Mouse (Mus musculus): ENCODE results near the gene Pla2g2c. TPM values are rescaled to one million over a fixed set of nuclear protein-coding genes. Genes with fewer than 3 reads are reported as not detected.

Gene Pla2g2c
- polyA plus RNA-seq, 1 experiment from 2014 or later = 0.53 TPM

GRCm38 (mm10) chr4:138711051-138711820, 13.4 kb upstream of the Pla2g2c start:
- no peak for ATAC-seq
- DNase-seq (ENCODE audit: low spot score) = no peak
- Histone ChIP-seq H3K4me2 (replicated peaks; ENCODE audit: low read depth, low read length) (no peak overlapping the region), H3K4me1 (ENCODE audit: insufficient read depth, low read depth, low read length) (no peaks in the 10 kb centered on the region), H3K4me3 (ENCODE audit: low read depth, low read length) (no peak overlapping the region), H3K9me3 (ENCODE audit: low read length) (no peaks in the 10 kb centered on the region), H3K27ac (ENCODE audit: low read length) (no peak overlapping the region), H3K9ac (replicated peaks; ENCODE audit: low read depth) (no peak overlapping the region), H3K36me3 (ENCODE audit: insufficient read depth, low read length) (no peaks in the 10 kb centered on the region), H3K27me3 (replicated peaks; ENCODE audit: insufficient read depth, low read length) (no peaks in the 10 kb centered on the region)
- TF ChIP-seq EP300 (IDR thresholded peaks at IDR 0.05) (no peak), CTCF (IDR thresholded peaks at IDR 0.05) (no peak)
- WGBS = 61% methylated on average over 17 of the region's 17 CpGs

GRCm38 (mm10) chr4:138712096-138712495, 12.5 kb upstream of the Pla2g2c start:
- WGBS = 65% methylated on average over 11 of the region's 11 CpGs

GRCm38 (mm10) chr4:138712621-138713020, 12.0 kb upstream of the Pla2g2c start:
- ATAC-seq (no peak), DNase-seq (ENCODE audit: low spot score) (no peak)
- H3K9me3 ChIP-seq (ENCODE audit: low read length) = no peaks in the 10 kb centered on the region
- no peak overlapping the region for H3K27ac ChIP-seq (ENCODE audit: low read length)
- H3K27me3 ChIP-seq (replicated peaks; ENCODE audit: insufficient read depth, low read length) = no peaks in the 10 kb centered on the region
- WGBS = 69% methylated on average over 8 of the region's 8 CpGs
- H3K9ac ChIP-seq (replicated peaks; ENCODE audit: low read depth) = no peak overlapping the region
- H3K4me1 ChIP-seq (ENCODE audit: insufficient read depth, low read depth, low read length) = no peaks in the 10 kb centered on the region
- H3K36me3 ChIP-seq (ENCODE audit: insufficient read depth, low read length) = no peaks in the 10 kb centered on the region
- TF ChIP-seq EP300 (IDR thresholded peaks at IDR 0.05) = no peak
- TF ChIP-seq CTCF (IDR thresholded peaks at IDR 0.05) = no peak
- H3K4me3 ChIP-seq (ENCODE audit: low read depth, low read length) = no peak overlapping the region
- H3K4me2 ChIP-seq (replicated peaks; ENCODE audit: low read depth, low read length) = no peak overlapping the region

More at GRCm38 (mm10) chr4:138712096-138712495, 12.5 kb upstream of the Pla2g2c start:
- no peak for DNase-seq (ENCODE audit: low spot score)
- no peak overlapping the region for H3K27ac ChIP-seq (ENCODE audit: low read length)
- H3K4me2 ChIP-seq (replicated peaks; ENCODE audit: low read depth, low read length) = no peak overlapping the region
- H3K9me3 ChIP-seq (ENCODE audit: low read length) = no peaks in the 10 kb centered on the region
- no peak overlapping the region for H3K4me3 ChIP-seq (ENCODE audit: low read depth, low read length)
- H3K36me3 ChIP-seq (ENCODE audit: insufficient read depth, low read length) = no peaks in the 10 kb centered on the region
- TF ChIP-seq EP300 (IDR thresholded peaks at IDR 0.05) = no peak
- TF ChIP-seq CTCF (IDR thresholded peaks at IDR 0.05) = no peak
- H3K27me3 ChIP-seq (replicated peaks; ENCODE audit: insufficient read depth, low read length) = no peaks in the 10 kb centered on the region
- H3K4me1 ChIP-seq (ENCODE audit: insufficient read depth, low read depth, low read length) = no peaks in the 10 kb centered on the region
- no peak overlapping the region for H3K9ac ChIP-seq (replicated peaks; ENCODE audit: low read depth)
- no peak for ATAC-seq

GRCm38 (mm10) chr4:138714186-138714585, 10.4 kb upstream of the Pla2g2c start:
- ATAC-seq = no peak
- no peak overlapping the region for H3K4me2 ChIP-seq (replicated peaks; ENCODE audit: low read depth, low read length)
- no peak overlapping the region for H3K4me3 ChIP-seq (ENCODE audit: low read depth, low read length)
- no peaks in the 10 kb centered on the region for H3K27me3 ChIP-seq (replicated peaks; ENCODE audit: insufficient read depth, low read length)
- no peaks in the 10 kb centered on the region for H3K4me1 ChIP-seq (ENCODE audit: insufficient read depth, low read depth, low read length)
- H3K36me3 ChIP-seq (ENCODE audit: insufficient read depth, low read length) = no peaks in the 10 kb centered on the region
- no peak overlapping the region for H3K27ac ChIP-seq (ENCODE audit: low read length)
- H3K9ac ChIP-seq (replicated peaks; ENCODE audit: low read depth) = no peak overlapping the region
- WGBS = 60% methylated on average over 1 of the region's 1 CpGs
- no peak for DNase-seq (ENCODE audit: low spot score)
- H3K9me3 ChIP-seq (ENCODE audit: low read length) = no peaks in the 10 kb centered on the region
- TF ChIP-seq EP300 (IDR thresholded peaks at IDR 0.05) (no peak), CTCF (IDR thresholded peaks at IDR 0.05) (no peak)

GRCm38 (mm10) chr4:138716697-138717096, 7.9 kb upstream of the Pla2g2c start:
- Histone ChIP-seq H3K4me2 (replicated peaks; ENCODE audit: low read depth, low read length) (no peak overlapping the region), H3K9ac (replicated peaks; ENCODE audit: low read depth) (no peak overlapping the region), H3K4me1 (ENCODE audit: insufficient read depth, low read depth, low read length) (no peaks in the 10 kb centered on the region), H3K27me3 (replicated peaks; ENCODE audit: insufficient read depth, low read length) (no peaks in the 10 kb centered on the region), H3K27ac (ENCODE audit: low read length) (no peak overlapping the region), H3K36me3 (ENCODE audit: insufficient read depth, low read length) (no peaks in the 10 kb centered on the region), H3K4me3 (ENCODE audit: low read depth, low read length) (no peak overlapping the region), H3K9me3 (ENCODE audit: low read length) (no peaks in the 10 kb centered on the region)
- WGBS = 72% methylated on average over 9 of the region's 9 CpGs
- DNase-seq (ENCODE audit: low spot score) = no peak
- ATAC-seq = no peak
- no peak for TF ChIP-seq EP300 (IDR thresholded peaks at IDR 0.05)
- no peak for TF ChIP-seq CTCF (IDR thresholded peaks at IDR 0.05)

GRCm38 (mm10) chr4:138718586-138719263, 5.9 kb upstream of the Pla2g2c start:
- TF ChIP-seq CTCF (IDR thresholded peaks at IDR 0.05) (no peak), EP300 (IDR thresholded peaks at IDR 0.05) (no peak)
- 77% methylated on average over 5 of the region's 5 CpGs for WGBS
- no peaks in the 10 kb centered on the region for H3K4me1 ChIP-seq (ENCODE audit: insufficient read depth, low read depth, low read length)

More at GRCm38 (mm10) chr4:138718586-138719263, 5.9 kb upstream of the Pla2g2c start:
- H3K27ac ChIP-seq (ENCODE audit: low read length) = no peak overlapping the region
- no peak for DNase-seq (ENCODE audit: low spot score)
- H3K27me3 ChIP-seq (replicated peaks; ENCODE audit: insufficient read depth, low read length) = no peaks in the 10 kb centered on the region
- H3K36me3 ChIP-seq (ENCODE audit: insufficient read depth, low read length) = no peaks in the 10 kb centered on the region
- no peaks in the 10 kb centered on the region for H3K9me3 ChIP-seq (ENCODE audit: low read length)
- no peak overlapping the region for H3K4me3 ChIP-seq (ENCODE audit: low read depth, low read length)
- H3K4me2 ChIP-seq (replicated peaks; ENCODE audit: low read depth, low read length) = no peak overlapping the region
- no peak for ATAC-seq
- no peak overlapping the region for H3K9ac ChIP-seq (replicated peaks; ENCODE audit: low read depth)

Measured in lung, postnatal 0 days (tissue).